Mouse (Mus musculus) liver, postnatal 0 days (tissue): Measurements from ENCODE around the gene Phf19.

Source experiments
- CTCF ChIP-seq: sonication (generic); IDR thresholded peaks from 2 replicates; pipeline ENCODE4 v1.5.1; 2016; ENCODE audit warnings: antibody characterized with exemption, low read depth
- EP300 ChIP-seq: IDR thresholded peaks from 2 replicates; pipeline ENCODE4 v1.6.1; 2016; ENCODE audit warnings: antibody characterized with exemption, low read depth, mild to moderate bottlenecking

DNA sequence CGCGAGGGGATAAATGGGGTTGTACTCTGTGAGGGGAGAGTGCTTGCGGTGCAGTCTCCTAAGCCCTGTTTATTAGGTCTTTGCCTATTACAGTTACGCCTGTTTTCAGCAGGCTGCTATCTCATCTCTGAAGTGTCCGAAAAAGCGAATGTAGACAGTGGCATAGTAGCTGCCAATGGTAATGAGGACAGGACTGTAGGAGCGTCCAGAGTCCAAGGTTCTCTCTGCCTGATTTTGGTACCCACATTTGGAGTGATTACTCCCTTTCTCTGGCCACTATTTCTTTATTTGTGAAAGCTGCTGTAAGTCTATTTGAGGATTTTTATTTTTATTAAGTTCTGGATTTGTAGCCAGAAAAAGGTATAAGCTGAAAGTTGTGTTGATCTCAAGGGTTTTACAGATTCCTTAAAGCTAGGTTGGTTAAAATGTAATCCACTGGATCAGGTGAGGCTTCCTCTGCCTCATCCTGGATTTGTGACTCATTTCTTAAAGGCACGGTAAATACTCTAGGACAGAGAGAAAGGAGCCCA is 38.9 kb downstream of the Phf19 start, which contains the start of gene Psmd5:
- TF ChIP-seq EP300 (no peak), CTCF (no peak)
